Mouse (Mus musculus) erythroblast, embryonic 14.5 days (primary cell): ENCODE results near the gene Blzf1. TPM values are rescaled to one million over a fixed set of nuclear protein-coding genes. Genes with fewer than 3 reads are reported as not detected.
A peak's percentile ranks its signal among the peaks of the same experiment; 100 is the strongest.

Source experiments
- H3K27me3 ChIP-seq: 2 replicates; pipeline ENCODE4 v1.6.1; 2012; ENCODE audit warnings: inconsistent platforms; ENCODE audit not compliant: control insufficient read depth
- H3K36me3 ChIP-seq: 2 replicates; pipeline ENCODE4 v1.6.1; 2012; ENCODE audit warnings: mild to moderate bottlenecking, inconsistent platforms; ENCODE audit not compliant: control insufficient read depth
- H3K4me1 ChIP-seq: 2 replicates; pipeline ENCODE4 v1.6.1; 2012; ENCODE audit warnings: inconsistent platforms; ENCODE audit not compliant: control insufficient read depth
- H3K4me3 ChIP-seq: replicated peaks from 2 replicates; pipeline ENCODE3; 2012; ENCODE audit warnings: moderate library complexity, mild to moderate bottlenecking, inconsistent platforms
- H3K9me3 ChIP-seq: 2 replicates; pipeline ENCODE4 v1.6.1; 2012; ENCODE audit warnings: low read length, inconsistent platforms, mixed read lengths; ENCODE audit not compliant: control insufficient read depth
- GATA1 ChIP-seq: IDR thresholded peaks from 2 replicates; pipeline ENCODE4 v1.6.1; 2012; ENCODE audit warnings: low read length, inconsistent platforms, mixed read lengths
- TAL1 ChIP-seq: IDR thresholded peaks from 3 replicates; pipeline ENCODE4 v1.6.1; 2012; ENCODE audit warnings: low read length, inconsistent platforms, mixed read lengths
- polyA plus RNA-seq: library from polyadenylated mRNA; stranded (reverse); fragments of >175 nt; gene quantifications from 2 replicates; pipeline ENCODE4 v1.2.3, GENCODE M21; 2012

The Blzf1 gene
- polyA plus RNA-seq, 1 experiment, result 0.12 TPM

GRCm38 (mm10) chr1:164275455-164275954 lies 31.8 kb downstream of the Blzf1 start, which contains the start of gene Ccdc181:
Gene Ccdc181 (plus strand): TSS chr1:164275585.
- TF ChIP-seq TAL1, result no peak
- TF ChIP-seq GATA1, result no peak
- Histone ChIP-seq H3K9me3 (no peaks in the 10 kb centered on the region), H3K4me1 (peaks cover 12% of the 10 kb centered on the region), H3K27me3 (no peaks in the 10 kb centered on the region), H3K4me3 (peak within 1 kb of the TSS; percentile 80), H3K36me3 (no peaks in the 10 kb centered on the region)

DNA sequence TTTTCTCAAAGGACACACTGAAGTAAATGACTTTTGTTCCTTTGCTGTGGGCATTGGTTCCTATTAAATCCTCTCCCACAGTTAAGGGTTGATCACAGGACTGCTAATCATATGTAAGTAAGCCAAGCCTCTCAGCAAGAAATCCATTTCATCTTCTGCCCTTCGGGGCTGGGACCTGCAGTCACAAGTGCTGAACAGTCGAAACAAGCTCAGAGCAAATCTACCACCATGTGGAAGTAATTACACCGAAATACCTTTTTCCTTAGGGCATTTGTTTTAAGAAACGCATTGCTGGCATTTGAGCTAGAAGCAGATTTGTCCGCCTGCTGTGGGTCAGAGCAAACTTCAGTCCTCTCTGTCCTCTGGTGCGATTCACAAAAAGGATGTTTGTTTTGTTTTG lies 33.6 kb downstream of the Blzf1 start:
- H3K36me3 ChIP-seq, result no peaks in the 10 kb centered on the region
- no peaks in the 10 kb centered on the region for H3K9me3 ChIP-seq
- H3K27me3 ChIP-seq, result no peaks in the 10 kb centered on the region
- H3K4me1 ChIP-seq, result peaks cover 12% of the 10 kb centered on the region
- no peak overlapping the region for H3K4me3 ChIP-seq
- no peak for TF ChIP-seq TAL1
- no peak for TF ChIP-seq GATA1

- no peak overlapping the region for H3K4me3 ChIP-seq
- peaks cover 7% of the 10 kb centered on the region for H3K36me3 ChIP-seq
- H3K27me3 ChIP-seq, result no peaks in the 10 kb centered on the region
- H3K4me1 ChIP-seq, result peaks cover 10% of the 10 kb centered on the region
- H3K9me3 ChIP-seq, result 0 out of 2 replicates have a peak, but pooled peaks cover 5% of the 10 kb centered on the region
- TF ChIP-seq GATA1 (no peak), TAL1 (no peak)
These were observed 36.3 kb downstream of the Blzf1 start for GRCm38 (mm10) chr1:164270941-164271340.

- H3K36me3 ChIP-seq, result peaks cover 85% of the 10 kb centered on the region
- H3K4me1 ChIP-seq, result no peaks in the 10 kb centered on the region; the same call in 1 of the 2 replicates
These were observed 45.7 kb downstream of the Blzf1 start for GRCm38 (mm10) chr1:164261553-164261952.

DNA sequence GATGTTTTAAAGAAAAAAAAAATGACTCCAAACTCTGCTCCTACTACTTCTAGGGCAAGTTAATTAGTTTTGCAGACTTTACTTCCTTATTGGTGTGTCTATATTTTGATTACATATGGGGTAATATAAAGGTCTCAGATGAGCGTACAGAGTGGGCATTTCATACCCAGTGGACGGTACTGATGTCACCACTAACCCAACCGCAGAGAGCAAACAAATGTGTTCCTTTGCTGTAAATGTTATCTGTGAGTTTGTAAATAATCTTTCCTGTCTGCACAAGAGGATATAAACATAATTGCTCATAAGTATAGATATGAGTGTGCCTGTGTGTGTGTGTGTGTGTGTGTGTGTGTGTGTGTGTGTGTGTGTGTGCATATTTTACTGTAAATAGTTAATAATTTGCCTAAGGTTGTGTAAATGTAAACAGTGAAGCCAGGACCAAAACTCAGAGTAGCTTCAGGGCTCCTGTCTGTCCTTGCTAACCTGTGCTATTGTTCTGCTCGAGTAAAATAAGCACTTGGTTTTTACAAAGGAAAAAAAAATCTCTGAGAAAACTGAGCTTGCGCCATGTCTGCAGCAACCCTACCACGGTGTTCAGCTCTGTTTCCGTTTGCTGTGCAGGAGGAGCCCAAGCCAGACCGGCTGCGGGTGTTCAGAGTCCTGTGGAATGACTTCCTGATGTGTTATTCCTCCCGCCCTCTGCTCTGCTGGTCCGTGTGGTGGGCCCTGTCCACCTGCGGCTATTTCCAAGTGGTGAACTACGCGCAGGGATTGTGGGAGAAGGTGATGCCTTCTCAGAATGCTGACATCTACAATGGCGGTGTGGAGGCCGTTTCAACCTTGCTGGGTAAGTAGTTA lies 46.9 kb downstream of the Blzf1 start:
- no peak for TF ChIP-seq GATA1
- TF ChIP-seq TAL1, result no peak
- peaks cover 80% of the 10 kb centered on the region for H3K36me3 ChIP-seq
- H3K4me3 ChIP-seq, result no peak overlapping the region
- H3K27me3 ChIP-seq, result no peaks in the 10 kb centered on the region
- no peaks in the 10 kb centered on the region for H3K9me3 ChIP-seq
- H3K4me1 ChIP-seq, result no peaks in the 10 kb centered on the region; the same call in 1 of the 2 replicates

More at GRCm38 (mm10) chr1:164261553-164261952, 45.7 kb downstream of the Blzf1 start:
- TF ChIP-seq TAL1 (no peak), GATA1 (no peak)
- Histone ChIP-seq H3K9me3 (0 out of 2 replicates have a peak, but pooled peaks cover under 1% of the 10 kb centered on the region), H3K4me3 (no peak overlapping the region), H3K27me3 (no peaks in the 10 kb centered on the region)

- H3K9me3 ChIP-seq, result no peaks in the 10 kb centered on the region
- H3K36me3 ChIP-seq, result peaks cover 33% of the 10 kb centered on the region
- peaks cover 37% of the 10 kb centered on the region for H3K4me1 ChIP-seq
- no peak overlapping the region for H3K4me3 ChIP-seq
- TF ChIP-seq TAL1 (no peak), GATA1 (no peak)
- H3K27me3 ChIP-seq, result no peaks in the 10 kb centered on the region
These were observed 52.5 kb downstream of the Blzf1 start for GRCm38 (mm10) chr1:164254836-164255235.

GRCm38 (mm10) chr1:164252551-164252950 lies 54.7 kb downstream of the Blzf1 start:
- TF ChIP-seq GATA1, result no peak
- no peak for TF ChIP-seq TAL1
- no peaks in the 10 kb centered on the region for H3K9me3 ChIP-seq
- no peaks in the 10 kb centered on the region for H3K27me3 ChIP-seq
- H3K4me1 ChIP-seq, result peaks cover 53% of the 10 kb centered on the region
- no peak overlapping the region for H3K4me3 ChIP-seq
- H3K36me3 ChIP-seq, result peaks cover 15% of the 10 kb centered on the region

DNA sequence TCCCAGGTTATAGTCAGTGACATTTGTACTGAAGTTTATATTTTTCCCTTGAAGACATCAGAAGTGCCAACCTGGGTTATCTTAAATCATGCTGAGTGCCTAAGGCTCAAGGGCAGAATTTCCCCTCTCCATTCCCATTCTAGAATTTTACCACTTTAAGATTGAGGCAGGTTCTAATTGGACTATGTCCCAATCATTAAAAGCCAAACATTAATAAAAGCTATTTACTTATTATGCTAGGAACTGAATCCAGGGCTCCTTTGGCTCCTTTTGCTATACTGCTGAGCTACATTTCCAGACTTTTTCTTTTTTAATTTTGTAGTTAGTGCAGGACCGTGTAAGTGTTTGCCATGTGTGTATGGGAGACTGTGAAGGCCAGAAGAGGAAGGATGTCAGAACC lies 55.9 kb downstream of the Blzf1 start:
- Histone ChIP-seq H3K4me1 (peaks cover 56% of the 10 kb centered on the region), H3K9me3 (no peaks in the 10 kb centered on the region), H3K27me3 (no peaks in the 10 kb centered on the region), H3K4me3 (no peak overlapping the region), H3K36me3 (peaks cover 4% of the 10 kb centered on the region)
- TF ChIP-seq TAL1 (no peak), GATA1 (no peak)

DNA sequence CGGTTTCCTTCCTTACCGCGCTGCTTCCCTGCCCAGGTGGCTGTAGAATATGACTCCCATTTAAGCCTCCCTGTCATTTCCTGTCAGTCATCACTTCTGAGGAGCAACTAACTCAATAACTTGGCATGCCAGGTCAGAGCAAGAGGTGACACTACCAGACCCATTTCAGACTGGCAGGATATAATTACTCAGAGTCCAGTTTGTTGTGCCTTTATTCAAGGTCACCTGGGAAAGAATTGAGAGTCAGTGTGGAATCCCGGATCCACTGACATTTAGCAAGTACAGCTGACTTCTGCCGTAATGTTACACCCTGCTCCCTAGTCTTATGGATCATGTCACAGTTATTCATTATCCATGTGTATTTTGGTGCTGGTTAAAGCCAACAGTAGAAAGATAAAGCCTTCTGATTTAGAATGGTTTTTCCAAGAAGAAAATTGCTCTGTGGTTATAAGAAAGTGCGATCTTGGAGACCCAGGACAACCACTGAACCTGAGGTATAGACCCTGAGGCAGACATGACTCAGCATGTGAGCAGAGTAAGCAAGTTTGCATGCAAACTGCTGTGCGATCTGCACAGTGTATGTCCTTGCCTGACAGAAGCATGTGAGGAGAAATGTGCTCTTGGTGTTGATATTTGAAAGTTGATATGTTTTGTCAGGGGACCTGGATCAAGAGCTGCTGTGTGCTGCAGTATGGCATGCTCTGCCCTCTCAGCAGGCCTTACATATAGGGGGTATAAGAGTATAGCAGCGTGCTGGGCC lies 56.7 kb downstream of the Blzf1 start:
- no peaks in the 10 kb centered on the region for H3K27me3 ChIP-seq
- peaks cover 2% of the 10 kb centered on the region; the same call in 1 of the 2 replicates for H3K36me3 ChIP-seq
- no peak for TF ChIP-seq TAL1
- H3K4me3 ChIP-seq, result peak overlapping the region; percentile 65
- no peaks in the 10 kb centered on the region for H3K9me3 ChIP-seq
- peaks cover 56% of the 10 kb centered on the region for H3K4me1 ChIP-seq
